Mouse (Mus musculus) CH12.LX (cell line): ENCODE data around the gene Sowaha.

Experiments used
- CTCF ChIP-seq, 2 experiments: IDR thresholded peaks in 1 of 2; conservative IDR thresholded peaks in 1 of 2; 2 replicates each; pipeline ENCODE4 v1.5.1; 2011 to 2012; ENCODE audit warnings: low read depth in 2 of 2, low read length in 2 of 2, improper control_type of control experiment in 1 of 2, inconsistent platforms in 1 of 2, mild to moderate bottlenecking in 1 of 2, moderate library complexity in 1 of 2
- EP300 ChIP-seq: IDR thresholded peaks from 2 replicates; pipeline ENCODE4 v1.6.1; 2011; ENCODE audit warnings: low read length, improper control_type of control experiment
- GABPA ChIP-seq: IDR thresholded peaks from 2 replicates; pipeline ENCODE4 v1.6.1; 2012; ENCODE audit warnings: low read depth, low read length, improper control_type of control experiment, inconsistent platforms; ENCODE audit not compliant: insufficient replicate concordance
- MAX ChIP-seq: IDR thresholded peaks from 2 replicates; pipeline ENCODE4 v1.6.1; 2011; ENCODE audit warnings: low read length, improper control_type of control experiment
- MAZ ChIP-seq: IDR thresholded peaks from 2 replicates; pipeline ENCODE4 v1.6.1; 2012; ENCODE audit warnings: low read depth, mild to moderate bottlenecking, inconsistent platforms, low read length, improper control_type of control experiment, moderate library complexity
- MEF2A ChIP-seq: IDR thresholded peaks from 2 replicates; pipeline ENCODE4 v1.6.1; 2014; ENCODE audit warnings: low read depth, mild to moderate bottlenecking, inconsistent platforms, low read length, improper control_type of control experiment, borderline replicate concordance
- POLR2A ChIP-seq: IDR thresholded peaks from 2 replicates; pipeline ENCODE4 v1.6.1; 2011; ENCODE audit warnings: low read depth, mild to moderate bottlenecking, improper control_type of control experiment, low read length
- POLR2AphosphoS2 ChIP-seq: IDR thresholded peaks from 2 replicates; pipeline ENCODE4 v1.6.1; 2011; ENCODE audit warnings: low read depth, low read length, improper control_type of control experiment
- RCOR1 ChIP-seq: conservative IDR thresholded peaks from 2 replicates; pipeline ENCODE4 v1.6.1; 2012; ENCODE audit warnings: low read depth, mild to moderate bottlenecking, inconsistent platforms, low read length, improper control_type of control experiment
- TCF12 ChIP-seq: IDR thresholded peaks from 2 replicates; pipeline ENCODE4 v1.6.1; 2014; ENCODE audit warnings: low read depth, mild to moderate bottlenecking, inconsistent platforms, low read length, improper control_type of control experiment
- UBTF ChIP-seq: IDR thresholded peaks from 2 replicates; pipeline ENCODE4 v1.6.1; 2012; ENCODE audit warnings: low read depth, mild to moderate bottlenecking, inconsistent platforms, low read length, improper control_type of control experiment, moderate library complexity
- USF1 ChIP-seq: IDR thresholded peaks from 2 replicates; pipeline ENCODE4 v1.6.1; 2014; ENCODE audit warnings: low read depth, mild to moderate bottlenecking, inconsistent platforms, low read length, improper control_type of control experiment
- ZC3H11A ChIP-seq: IDR thresholded peaks from 2 replicates; pipeline ENCODE4 v1.6.1; 2012; ENCODE audit warnings: low read depth, mild to moderate bottlenecking, inconsistent platforms, low read length, improper control_type of control experiment
- ZNF384 ChIP-seq: IDR thresholded peaks from 2 replicates; pipeline ENCODE4 v1.6.1; 2012; ENCODE audit warnings: low read depth, low read length, improper control_type of control experiment, inconsistent platforms

DNA sequence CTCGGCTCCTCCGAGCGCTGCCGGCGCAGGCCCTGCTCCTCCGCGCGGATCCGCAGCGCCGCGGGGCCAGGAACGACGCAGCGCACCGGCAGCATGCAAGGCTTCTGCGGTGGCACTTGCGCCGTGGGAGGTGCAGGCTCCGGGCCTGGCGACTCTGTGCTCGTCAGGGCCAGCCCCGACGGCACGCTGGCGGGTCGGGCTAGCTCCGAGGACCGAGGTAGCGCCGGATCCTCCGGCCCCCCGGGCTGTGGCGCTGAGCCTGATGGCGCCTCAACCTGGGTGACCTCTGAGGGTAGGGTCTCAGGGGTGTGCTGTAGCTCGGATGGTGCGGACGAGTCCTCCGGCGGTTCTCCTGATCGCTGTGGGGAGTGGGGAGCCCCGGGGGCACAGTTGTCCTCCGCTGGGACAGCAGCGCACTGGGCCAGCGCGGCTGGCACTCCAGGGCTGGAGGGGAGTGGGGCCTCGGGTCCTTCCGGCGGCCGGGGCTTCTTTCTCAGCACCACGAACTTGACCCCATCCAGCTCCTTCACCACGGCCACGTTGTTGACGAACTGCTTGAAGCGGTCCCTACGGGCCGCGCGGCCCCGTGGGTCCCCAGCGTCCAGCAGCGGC, 797 bp downstream of the Sowaha start:
- TF ChIP-seq CTCF (conservative IDR thresholded peaks at IDR 0.05 in 1 of 2, IDR thresholded peaks at IDR 0.05 in 1 of 2; ENCODE audit: low read depth in 2 of 2, low read length in 2 of 2) (no peak), POLR2A (no peak), ZC3H11A (no peak), RCOR1 (no peak), MAX (no peak), UBTF (no peak), EP300 (no peak), POLR2AphosphoS2 (no peak), ZNF384 (no peak), USF1 (no peak), TCF12 (no peak), GABPA (no peak), MEF2A (no peak), MAZ (no peak)
